Mouse (Mus musculus) intestine, postnatal 0 days (tissue): ENCODE results near the gene Gng2. TPM values are rescaled to one million over a fixed set of nuclear protein-coding genes. Genes with fewer than 3 reads are reported as not detected.

ENCODE experiments used
- ATAC-seq: fragments of 200-750 bp; cut with Nextera tagmentation; 2 replicates; pipeline ENCODE4 v1.8.0; 2017; ENCODE audit warnings: mild to moderate bottlenecking, moderate TSS enrichment, moderate library complexity
- H3K27ac ChIP-seq: fragments of 300-500 bp; sonication (generic); 2 replicates; pipeline ENCODE4 v1.5.1; 2014; ENCODE audit warnings: mild to moderate bottlenecking, low read depth, low read length, moderate library complexity
- H3K27me3 ChIP-seq: fragments of 300-500 bp; sonication (generic); replicated peaks from 2 replicates; pipeline ENCODE4 v1.6.1; 2014; ENCODE audit warnings: low read length, mixed read lengths; ENCODE audit not compliant: control insufficient read depth, insufficient read depth
- H3K36me3 ChIP-seq: fragments of 300-500 bp; sonication (generic); 2 replicates; pipeline ENCODE4 v1.6.1; 2014; ENCODE audit warnings: mild to moderate bottlenecking, moderate library complexity; ENCODE audit not compliant: control insufficient read depth, insufficient read depth
- H3K4me1 ChIP-seq: fragments of 300-500 bp; sonication (generic); replicated peaks from 2 replicates; pipeline ENCODE4 v1.6.1; 2014; ENCODE audit warnings: antibody characterized with exemption, low read length, mixed read lengths; ENCODE audit not compliant: control insufficient read depth, insufficient read depth
- H3K4me2 ChIP-seq: fragments of 300-500 bp; sonication (generic); replicated peaks from 2 replicates; pipeline ENCODE4 v1.6.1; 2014; ENCODE audit warnings: low read depth, mild to moderate bottlenecking, moderate library complexity
- H3K4me3 ChIP-seq: fragments of 300-500 bp; sonication (generic); 2 replicates; pipeline ENCODE4 v1.5.1; 2014; ENCODE audit warnings: low read depth, low read length
- H3K9ac ChIP-seq: fragments of 300-500 bp; sonication (generic); 2 replicates; pipeline ENCODE4 v1.6.1; 2014; ENCODE audit warnings: mild to moderate bottlenecking, low read depth, low read length
- H3K9me3 ChIP-seq: fragments of 300-500 bp; sonication (generic); 2 replicates; pipeline ENCODE4 v1.6.1; 2016; ENCODE audit warnings: mixed run types; ENCODE audit not compliant: control insufficient read depth
- CTCF ChIP-seq: sonication (generic); IDR thresholded peaks from 2 replicates; pipeline ENCODE4 v1.5.1; 2016; ENCODE audit warnings: low read depth, mild to moderate bottlenecking, control low read depth, antibody characterized with exemption, moderate library complexity
- WGBS: fragments of 180-500 bp; shearing (Covaris S2); extraction: QIAGEN DNeasy Blood & Tissue Kit; methylation state at CpG from one replicate; pipeline ENCODE4 v1.1.7; 2014; 5-methylcytosine and 5-hydroxymethylcytosine counted together
- polyA plus RNA-seq: library from polyadenylated mRNA; unstranded; fragments of >200 nt; fragmentation: Nextera tagmentation; extraction: Ambion mirVana; gene quantifications from 2 replicates; pipeline ENCODE4 v1.2.1, GENCODE M21; 2015

Gene Gng2
- polyA plus RNA-seq, 1 experiment from 2014 or later: 22.2 TPM

- H3K4me2 ChIP-seq: no peak overlapping the region
- ATAC-seq: no peak
- no peaks in the 10 kb centered on the region for H3K9me3 ChIP-seq
Observed at GRCm38 (mm10) chr14:19970845-19971244, 6.6 kb downstream of the Gng2 start.

GRCm38 (mm10) chr14:19970106-19970785 is 7.2 kb downstream of the Gng2 start:
- Histone ChIP-seq H3K9ac (no peak overlapping the region), H3K27me3 (no peaks in the 10 kb centered on the region), H3K4me3 (no peak overlapping the region), H3K36me3 (no peaks in the 10 kb centered on the region), H3K4me2 (no peak overlapping the region), H3K9me3 (no peaks in the 10 kb centered on the region), H3K4me1 (no peaks in the 10 kb centered on the region; the same call in 1 of the 2 replicates), H3K27ac (no peak overlapping the region)
- WGBS: 77% methylated on average over 6 of the region's 6 CpGs
- peak; percentile 29; the same call in 1 of the 2 replicates for TF ChIP-seq CTCF
- ATAC-seq: no peak

More at GRCm38 (mm10) chr14:19970845-19971244, 6.6 kb downstream of the Gng2 start:
- no peak overlapping the region for H3K4me3 ChIP-seq
- no peaks in the 10 kb centered on the region for H3K36me3 ChIP-seq
- no peak for TF ChIP-seq CTCF
- H3K27me3 ChIP-seq: no peaks in the 10 kb centered on the region
- no peak overlapping the region for H3K9ac ChIP-seq
- no peak overlapping the region for H3K27ac ChIP-seq
- WGBS: 41% methylated on average over 3 of the region's 3 CpGs
- no peaks in the 10 kb centered on the region; the same call in 1 of the 2 replicates for H3K4me1 ChIP-seq

GRCm38 (mm10) chr14:19969566-19969965 is 7.9 kb downstream of the Gng2 start:
- no peak for TF ChIP-seq CTCF
- WGBS: 82% methylated on average over 1 of the region's 1 CpGs
- no peak for ATAC-seq

GRCm38 (mm10) chr14:19969011-19969521 is 8.4 kb downstream of the Gng2 start:
- Histone ChIP-seq H3K4me1 (peaks cover 1% of the 10 kb centered on the region), H3K36me3 (no peaks in the 10 kb centered on the region), H3K4me2 (no peak overlapping the region), H3K9ac (no peak overlapping the region), H3K27me3 (no peaks in the 10 kb centered on the region), H3K27ac (no peak overlapping the region), H3K9me3 (no peaks in the 10 kb centered on the region), H3K4me3 (no peak overlapping the region)
- 0 out of 2 replicates have a peak, but pooled peaks have one; percentile 4 for TF ChIP-seq CTCF
- 60% methylated on average over 5 of the region's 5 CpGs for WGBS
- ATAC-seq: no peak

More at GRCm38 (mm10) chr14:19969566-19969965, 7.9 kb downstream of the Gng2 start:
- Histone ChIP-seq H3K27ac (no peak overlapping the region), H3K4me3 (no peak overlapping the region), H3K27me3 (no peaks in the 10 kb centered on the region), H3K4me1 (no peaks in the 10 kb centered on the region; the same call in 1 of the 2 replicates), H3K36me3 (no peaks in the 10 kb centered on the region), H3K4me2 (no peak overlapping the region), H3K9ac (no peak overlapping the region), H3K9me3 (no peaks in the 10 kb centered on the region)

- TF ChIP-seq CTCF: no peak
- Histone ChIP-seq H3K4me1 (peaks cover 7% of the 10 kb centered on the region), H3K9me3 (no peaks in the 10 kb centered on the region), H3K27ac (no peak overlapping the region), H3K27me3 (no peaks in the 10 kb centered on the region), H3K4me3 (no peak overlapping the region), H3K9ac (no peak overlapping the region), H3K36me3 (no peaks in the 10 kb centered on the region), H3K4me2 (no peak overlapping the region)
- no peak for ATAC-seq
- WGBS: 80% methylated on average over 7 of the region's 7 CpGs
Observed at GRCm38 (mm10) chr14:19968321-19969010, 9.0 kb downstream of the Gng2 start.

- no peaks in the 10 kb centered on the region for H3K27me3 ChIP-seq
- no peak for ATAC-seq
- no peak overlapping the region for H3K4me3 ChIP-seq
- TF ChIP-seq CTCF: no peak
- H3K9me3 ChIP-seq: no peaks in the 10 kb centered on the region
- H3K9ac ChIP-seq: no peak overlapping the region
- no peak overlapping the region for H3K4me2 ChIP-seq
- H3K27ac ChIP-seq: no peak overlapping the region
- H3K4me1 ChIP-seq: peaks cover 7% of the 10 kb centered on the region
- 69% methylated on average over 8 of the region's 8 CpGs for WGBS
- H3K36me3 ChIP-seq: no peaks in the 10 kb centered on the region
Observed at GRCm38 (mm10) chr14:19967482-19967881, 9.9 kb downstream of the Gng2 start.
